Mouse (Mus musculus) liver, embryonic 14.5 days (tissue): ENCODE results near the gene Olfr47. TPM values are rescaled to one million over a fixed set of nuclear protein-coding genes. Genes with fewer than 3 reads are reported as not detected.
"Not testable (repeated sequence)": the region's sequence is repeated elsewhere in the genome, so short reads cannot be mapped to it uniquely, and the experiment has no call there.

ENCODE experiments used
- ATAC-seq: fragments of 200-750 bp; cut with Nextera tagmentation; 2 replicates; pipeline ENCODE4 v1.8.0; 2017; ENCODE audit warnings: moderate number of reproducible peaks, mild to moderate bottlenecking, moderate library complexity; ENCODE audit not compliant: insufficient read depth
- DNase-seq, 3 experiments: peaks; one replicate each; pipeline ENCODE4 v3.0.0-alpha.2; 2012 to 2013; ENCODE audit warnings: low read depth in 3 of 3, low spot score in 3 of 3
- H3K27ac ChIP-seq: fragments of 300-500 bp; sonication (generic); 2 replicates; pipeline ENCODE4 v1.5.1; 2014; ENCODE audit warnings: moderate library complexity, mild to moderate bottlenecking, control low read depth, inconsistent platforms
- H3K27me3 ChIP-seq: fragments of 300-500 bp; sonication (generic); 2 replicates; pipeline ENCODE4 v1.6.1; 2014; ENCODE audit warnings: mild to moderate bottlenecking, low read length, moderate library complexity; ENCODE audit not compliant: control insufficient read depth, insufficient read depth
- H3K36me3 ChIP-seq: fragments of 300-500 bp; sonication (generic); replicated peaks from 2 replicates; pipeline ENCODE4 v1.6.1; 2014; ENCODE audit warnings: low read depth; ENCODE audit not compliant: control insufficient read depth, insufficient read depth
- H3K4me1 ChIP-seq, 2 experiments: fragments of 200-500 bp in 1 of 2; fragments of 300-500 bp in 1 of 2; sonication (generic) in 1 of 2; replicated peaks; 2 replicates each; pipeline ENCODE4 v1.6.1; 2012 to 2014; ENCODE audit warnings: antibody characterized with exemption in 1 of 2, inconsistent platforms in 1 of 2, low read length in 1 of 2; ENCODE audit not compliant: control insufficient read depth in 2 of 2, insufficient read depth in 2 of 2
- H3K4me2 ChIP-seq: fragments of 300-500 bp; sonication (generic); 2 replicates; pipeline ENCODE4 v1.6.1; 2014; ENCODE audit warnings: low read depth, mild to moderate bottlenecking, control low read depth, moderate library complexity
- H3K4me3 ChIP-seq, 2 experiments: fragments of 200-500 bp in 1 of 2; fragments of 300-500 bp in 1 of 2; sonication (generic) in 1 of 2; 2 replicates each; pipeline ENCODE4 v1.5.1; 2012 to 2014; ENCODE audit warnings: low read depth in 2 of 2, low read length in 2 of 2, mild to moderate bottlenecking in 2 of 2, control low read depth in 1 of 2, inconsistent platforms in 1 of 2, moderate library complexity in 1 of 2; ENCODE audit not compliant: insufficient read depth in 1 of 2
- H3K9ac ChIP-seq: fragments of 300-500 bp; sonication (generic); replicated peaks from 2 replicates; pipeline ENCODE4 v1.6.1; 2014; ENCODE audit warnings: mild to moderate bottlenecking, control low read depth, moderate library complexity
- H3K9me3 ChIP-seq: fragments of 300-500 bp; sonication (generic); 2 replicates; pipeline ENCODE4 v1.6.1; 2016; ENCODE audit warnings: low read length, mixed read lengths; ENCODE audit not compliant: control insufficient read depth
- CTCF ChIP-seq: IDR thresholded peaks from 2 replicates; pipeline ENCODE4 v1.5.1; 2016; ENCODE audit warnings: antibody characterized with exemption, low read depth, control low read depth
- EP300 ChIP-seq: IDR thresholded peaks from 2 replicates; pipeline ENCODE4 v1.6.1; 2016; ENCODE audit warnings: antibody characterized with exemption, low read depth
- WGBS: fragments of 180-500 bp; shearing (Covaris S2); extraction: QIAGEN DNeasy Blood & Tissue Kit; methylation state at CpG from one replicate; pipeline ENCODE4 v1.1.7; 2014; ENCODE audit not compliant: insufficient replicate concordance; 5-methylcytosine and 5-hydroxymethylcytosine counted together
- polyA plus RNA-seq, 2 experiments: library from polyadenylated mRNA; depleted of rRNA in 1 of 2; stranded (reverse) in 1 of 2; unstranded in 1 of 2; fragments of >200 nt; fragmentation: Nextera tagmentation in 1 of 2; extraction: Ambion mirVana in 1 of 2; gene quantifications; 2 replicates each; pipeline versions ENCODE4 v1.2.1 to v1.2.3; 2012 to 2014

The Olfr47 gene
- polyA plus RNA-seq (2012; rRNA removed) (not detected in 2 replicates), polyA plus RNA-seq (2014; fragmentation: Nextera tagmentation; extraction: Ambion mirVana) (not detected in 2 replicates)

- not testable (repeated sequence) for DNase-seq, H3K4me2 ChIP-seq, ATAC-seq, H3K4me1 ChIP-seq, H3K9ac ChIP-seq, H3K4me3 ChIP-seq, H3K27me3 ChIP-seq, H3K9me3 ChIP-seq, H3K36me3 ChIP-seq, H3K27ac ChIP-seq
- WGBS = 45% methylated on average over 1 of the region's 1 CpGs
These were observed at the start of gene Olfr47 for GRCm38 (mm10) chr6:43231255-43231654. Gene Olfr47, plus strand, starts transcription at chr6:43231529.

DNA sequence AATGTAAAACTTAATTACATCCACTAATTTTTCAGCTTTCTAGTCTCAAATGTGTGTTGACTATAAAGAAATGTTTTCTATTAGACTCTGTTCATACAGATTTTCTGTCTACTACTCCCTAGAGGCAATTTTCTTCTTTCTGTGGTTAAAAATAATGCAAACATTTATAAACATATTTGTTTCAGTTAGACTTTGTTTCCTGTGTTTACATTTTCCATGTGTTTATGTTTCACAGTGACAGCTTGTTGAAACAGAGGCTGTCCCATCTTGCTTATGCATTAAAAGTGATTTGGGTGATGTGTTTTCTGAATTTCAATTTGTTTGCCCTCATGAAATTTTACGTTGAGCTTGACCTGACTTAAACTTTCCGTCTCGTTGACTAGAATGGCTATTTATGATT is 40.3 kb upstream of the Olfr47 start:
- TF ChIP-seq EP300 (no peak), CTCF (no peak)

DNA sequence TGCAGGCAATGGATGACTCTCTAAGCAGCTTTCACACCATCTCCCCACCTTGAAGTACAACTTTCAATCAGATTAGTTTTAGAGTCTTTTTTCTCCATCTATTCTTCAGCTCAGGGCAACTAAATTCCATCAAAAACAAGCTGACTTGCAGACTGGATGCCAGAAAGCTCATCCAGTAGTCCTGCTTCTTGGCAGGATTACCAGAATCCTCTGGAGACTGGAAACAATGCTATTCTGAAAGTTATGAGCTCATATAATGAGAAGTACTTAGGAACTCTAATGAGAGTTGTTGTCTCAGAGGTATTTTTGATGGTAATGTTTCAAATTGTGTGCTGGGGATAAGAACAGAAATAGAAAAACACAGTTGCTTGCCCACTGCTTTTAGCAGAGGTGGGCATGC is 34.5 kb upstream of the Olfr47 start, which contains the start of gene Olfr435:
Gene Olfr435, plus strand, starts transcription at position 366 of the 400 bp plus-strand sequence.
- ATAC-seq = no peak
- no peak within 1 kb of the TSS for H3K27ac ChIP-seq
- TF ChIP-seq EP300 (no peak), CTCF (no peak)

More for the DNA sequence above, 40.3 kb upstream of the Olfr47 start:
- Histone ChIP-seq H3K4me1 (no peaks in the 10 kb centered on the region), H3K4me3 (no peak overlapping the region), H3K27ac (no peak overlapping the region), H3K9ac (no peak overlapping the region), H3K36me3 (no peaks in the 10 kb centered on the region), H3K27me3 (no peaks in the 10 kb centered on the region), H3K9me3 (no peaks in the 10 kb centered on the region), H3K4me2 (no peak overlapping the region)
- ATAC-seq (no peak), DNase-seq (no peak)
- 56% methylated on average over 3 of the region's 3 CpGs for WGBS

GRCm38 (mm10) chr6:43198094-43198493 is 33.2 kb upstream of the Olfr47 start:
- Histone ChIP-seq H3K27me3 (no peaks in the 10 kb centered on the region), H3K9ac (no peak overlapping the region), H3K9me3 (no peaks in the 10 kb centered on the region), H3K36me3 (no peaks in the 10 kb centered on the region), H3K27ac (no peak overlapping the region), H3K4me1 (no peaks in the 10 kb centered on the region), H3K4me2 (no peak overlapping the region), H3K4me3 (no peak overlapping the region)
- 44% methylated on average over 3 of the region's 3 CpGs for WGBS
- TF ChIP-seq CTCF (no peak), EP300 (no peak)
- ATAC-seq (no peak), DNase-seq (no peak)

More for the DNA sequence above, 34.5 kb upstream of the Olfr47 start, which contains the start of gene Olfr435:
- Histone ChIP-seq H3K4me2 (no peak within 1 kb of the TSS), H3K4me3 (no peak within 1 kb of the TSS), H3K9me3 (no peaks in the 10 kb centered on the region), H3K27me3 (no peaks in the 10 kb centered on the region), H3K36me3 (no peaks in the 10 kb centered on the region), H3K4me1 (no peaks in the 10 kb centered on the region), H3K9ac (no peak within 1 kb of the TSS)
- DNase-seq = no peak

GRCm38 (mm10) chr6:43202786-43203185 is 28.5 kb upstream of the Olfr47 start:
- TF ChIP-seq CTCF (no peak), EP300 (no peak)
- ATAC-seq = no peak
- H3K36me3 ChIP-seq = no peaks in the 10 kb centered on the region
- no peak overlapping the region for H3K4me3 ChIP-seq
- H3K27ac ChIP-seq = no peak overlapping the region
- no peak overlapping the region for H3K4me2 ChIP-seq
- H3K27me3 ChIP-seq = no peaks in the 10 kb centered on the region
- no peak overlapping the region for H3K9ac ChIP-seq
- no peaks in the 10 kb centered on the region for H3K9me3 ChIP-seq
- no peaks in the 10 kb centered on the region for H3K4me1 ChIP-seq
- DNase-seq = no peak

DNA sequence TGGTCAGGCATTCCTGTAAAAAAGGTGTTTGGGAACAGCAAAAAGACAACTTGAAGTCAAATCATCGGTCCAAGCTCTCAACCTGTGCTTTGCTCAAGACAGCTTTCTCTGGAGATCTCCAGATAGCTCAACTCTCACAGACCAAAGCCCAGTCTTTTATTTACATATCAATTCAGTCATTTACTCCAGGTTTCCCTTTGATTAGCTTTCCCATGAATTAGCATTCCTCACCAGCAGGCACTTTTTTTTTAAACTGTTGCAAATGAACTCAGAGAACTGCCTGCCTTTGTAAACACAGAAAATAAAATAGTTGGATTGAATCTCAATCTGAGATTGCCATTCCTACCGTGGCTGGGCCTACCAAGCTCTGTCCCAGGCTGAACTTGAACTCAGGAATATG is 26.0 kb upstream of the Olfr47 start:
- Histone ChIP-seq H3K27me3 (no peaks in the 10 kb centered on the region), H3K4me2 (no peak overlapping the region), H3K4me1 (no peaks in the 10 kb centered on the region), H3K9me3 (no peaks in the 10 kb centered on the region), H3K27ac (no peak overlapping the region), H3K4me3 (no peak overlapping the region), H3K36me3 (no peaks in the 10 kb centered on the region), H3K9ac (no peak overlapping the region)
- no peak for ATAC-seq
- WGBS = 31% methylated on average over 2 of the region's 2 CpGs
- no peak for DNase-seq
- TF ChIP-seq CTCF (no peak), EP300 (no peak)

DNA sequence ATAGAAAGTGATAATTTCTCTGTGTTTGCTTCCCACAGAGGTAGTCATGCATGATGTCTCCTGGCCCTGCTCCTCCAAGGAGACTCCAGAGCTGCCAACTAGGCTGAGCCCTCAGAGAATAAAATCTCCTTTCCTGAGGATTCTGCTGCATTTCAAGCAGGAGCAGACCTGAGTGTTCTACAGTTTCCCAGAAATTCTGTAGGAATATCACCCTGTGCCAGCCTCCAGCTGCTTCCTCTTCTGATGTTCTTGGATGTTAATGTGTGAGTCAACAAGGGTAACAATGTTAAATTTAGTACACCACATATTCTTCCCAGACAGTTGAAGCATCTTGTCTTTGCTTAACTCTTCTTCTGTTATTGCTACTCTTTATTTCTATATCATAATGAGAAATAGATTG is 18.5 kb upstream of the Olfr47 start, which contains the start of gene Olfr434:
Gene Olfr434, plus strand, starts transcription at position 149 of the 400 bp plus-strand sequence.
- not testable (repeated sequence) for ATAC-seq, H3K4me1 ChIP-seq, H3K27me3 ChIP-seq, H3K36me3 ChIP-seq, DNase-seq, H3K27ac ChIP-seq, H3K4me3 ChIP-seq, H3K9ac ChIP-seq, H3K9me3 ChIP-seq, H3K4me2 ChIP-seq
